Mouse (Mus musculus): ENCODE measurements around the gene Bcl2l1. TPM values are rescaled to one million over a fixed set of nuclear protein-coding genes. Genes with fewer than 3 reads are reported as not detected.

The Bcl2l1 gene
- polyA plus RNA-seq, 1 experiment, result 212 TPM

- Histone ChIP-seq H3K4me3 (replicated peaks) (peak overlapping the region; percentile 29), H3K4me1 (ENCODE audit: control insufficient read depth) (peaks cover 97% of the 10 kb centered on the region), H3K27me3 (ENCODE audit: control insufficient read depth) (no peaks in the 10 kb centered on the region), H3K9me3 (ENCODE audit: control insufficient read depth, low read length) (no peaks in the 10 kb centered on the region), H3K36me3 (ENCODE audit: control insufficient read depth) (peaks cover 95% of the 10 kb centered on the region)
- no peak for TF ChIP-seq TAL1 (IDR thresholded peaks at IDR 0.05; ENCODE audit: low read length)
- 0 out of 2 replicates have a peak, but pooled peaks have one; percentile 7 for TF ChIP-seq GATA1 (IDR thresholded peaks at IDR 0.05; ENCODE audit: low read length)
Observed at GRCm38 (mm10) chr2:152819097-152819624, 12.4 kb downstream of the Bcl2l1 start.

- peaks cover 93% of the 10 kb centered on the region for H3K36me3 ChIP-seq (ENCODE audit: control insufficient read depth)
- peak overlapping the region; percentile 29 for H3K4me3 ChIP-seq (replicated peaks)
- no peaks in the 10 kb centered on the region for H3K9me3 ChIP-seq (ENCODE audit: control insufficient read depth, low read length)
- TF ChIP-seq TAL1 (IDR thresholded peaks at IDR 0.05; ENCODE audit: low read length) (no peak), GATA1 (IDR thresholded peaks at IDR 0.05; ENCODE audit: low read length) (no peak)
- H3K4me1 ChIP-seq (ENCODE audit: control insufficient read depth), result peaks cover 97% of the 10 kb centered on the region
- H3K27me3 ChIP-seq (ENCODE audit: control insufficient read depth), result no peaks in the 10 kb centered on the region
Observed at GRCm38 (mm10) chr2:152818679-152819078, 12.8 kb downstream of the Bcl2l1 start.

GRCm38 (mm10) chr2:152817596-152818291 lies 13.8 kb downstream of the Bcl2l1 start:
- H3K27me3 ChIP-seq (ENCODE audit: control insufficient read depth), result no peaks in the 10 kb centered on the region
- peaks cover 97% of the 10 kb centered on the region for H3K36me3 ChIP-seq (ENCODE audit: control insufficient read depth)
- peaks cover 100% of the 10 kb centered on the region for H3K4me1 ChIP-seq (ENCODE audit: control insufficient read depth)
- H3K9me3 ChIP-seq (ENCODE audit: control insufficient read depth, low read length), result no peaks in the 10 kb centered on the region
- peak overlapping the region; percentile 57 for H3K4me3 ChIP-seq (replicated peaks)
- TF ChIP-seq GATA1 (IDR thresholded peaks at IDR 0.05; ENCODE audit: low read length), result peak; percentile 69
- TF ChIP-seq TAL1 (IDR thresholded peaks at IDR 0.05; ENCODE audit: low read length), result peak; percentile 67

- TF ChIP-seq GATA1 (IDR thresholded peaks at IDR 0.05; ENCODE audit: low read length) (no peak), TAL1 (IDR thresholded peaks at IDR 0.05; ENCODE audit: low read length) (no peak)
- Histone ChIP-seq H3K4me1 (ENCODE audit: control insufficient read depth) (peaks cover 100% of the 10 kb centered on the region), H3K4me3 (replicated peaks) (peak overlapping the region; percentile 57), H3K36me3 (ENCODE audit: control insufficient read depth) (peaks cover 97% of the 10 kb centered on the region), H3K9me3 (ENCODE audit: control insufficient read depth, low read length) (no peaks in the 10 kb centered on the region), H3K27me3 (ENCODE audit: control insufficient read depth) (no peaks in the 10 kb centered on the region)
Observed at GRCm38 (mm10) chr2:152816657-152817348, 14.7 kb downstream of the Bcl2l1 start.

- no peak for TF ChIP-seq GATA1 (IDR thresholded peaks at IDR 0.05; ENCODE audit: low read length)
- no peak for TF ChIP-seq TAL1 (IDR thresholded peaks at IDR 0.05; ENCODE audit: low read length)
- H3K27me3 ChIP-seq (ENCODE audit: control insufficient read depth), result no peaks in the 10 kb centered on the region
- H3K36me3 ChIP-seq (ENCODE audit: control insufficient read depth), result peaks cover 96% of the 10 kb centered on the region
- H3K4me3 ChIP-seq (replicated peaks), result peak overlapping the region; percentile 57
- no peaks in the 10 kb centered on the region for H3K9me3 ChIP-seq (ENCODE audit: control insufficient read depth, low read length)
- peaks cover 100% of the 10 kb centered on the region for H3K4me1 ChIP-seq (ENCODE audit: control insufficient read depth)
Observed at GRCm38 (mm10) chr2:152815879-152816656, 15.5 kb downstream of the Bcl2l1 start.

- TF ChIP-seq GATA1 (IDR thresholded peaks at IDR 0.05; ENCODE audit: low read length) (peak; percentile 93), TAL1 (IDR thresholded peaks at IDR 0.05; ENCODE audit: low read length) (peak; percentile 89)
- peaks cover 96% of the 10 kb centered on the region for H3K36me3 ChIP-seq (ENCODE audit: control insufficient read depth)
- H3K9me3 ChIP-seq (ENCODE audit: control insufficient read depth, low read length), result no peaks in the 10 kb centered on the region
- H3K4me1 ChIP-seq (ENCODE audit: control insufficient read depth), result peaks cover 100% of the 10 kb centered on the region
- no peaks in the 10 kb centered on the region for H3K27me3 ChIP-seq (ENCODE audit: control insufficient read depth)
- peak overlapping the region; percentile 47 for H3K4me3 ChIP-seq (replicated peaks)
Observed at GRCm38 (mm10) chr2:152814213-152814874, 17.2 kb downstream of the Bcl2l1 start.

- peaks cover 96% of the 10 kb centered on the region for H3K36me3 ChIP-seq (ENCODE audit: control insufficient read depth)
- TF ChIP-seq GATA1 (IDR thresholded peaks at IDR 0.05; ENCODE audit: low read length) (no peak), TAL1 (IDR thresholded peaks at IDR 0.05; ENCODE audit: low read length) (no peak)
- H3K4me1 ChIP-seq (ENCODE audit: control insufficient read depth), result peaks cover 100% of the 10 kb centered on the region
Observed at GRCm38 (mm10) chr2:152813232-152813631, 18.3 kb downstream of the Bcl2l1 start.

GRCm38 (mm10) chr2:152811336-152812165 lies 20.0 kb downstream of the Bcl2l1 start:
- H3K36me3 ChIP-seq (ENCODE audit: control insufficient read depth), result peaks cover 94% of the 10 kb centered on the region
- TF ChIP-seq TAL1 (IDR thresholded peaks at IDR 0.05; ENCODE audit: low read length) (peak; percentile 89), GATA1 (IDR thresholded peaks at IDR 0.05; ENCODE audit: low read length) (peak; percentile 96)
- no peaks in the 10 kb centered on the region for H3K9me3 ChIP-seq (ENCODE audit: control insufficient read depth, low read length)
- H3K27me3 ChIP-seq (ENCODE audit: control insufficient read depth), result no peaks in the 10 kb centered on the region
- H3K4me3 ChIP-seq (replicated peaks), result peak overlapping the region; percentile 53
- peaks cover 97% of the 10 kb centered on the region for H3K4me1 ChIP-seq (ENCODE audit: control insufficient read depth)

More at GRCm38 (mm10) chr2:152813232-152813631, 18.3 kb downstream of the Bcl2l1 start:
- no peaks in the 10 kb centered on the region for H3K27me3 ChIP-seq (ENCODE audit: control insufficient read depth)
- peak overlapping the region; percentile 47 for H3K4me3 ChIP-seq (replicated peaks)
- H3K9me3 ChIP-seq (ENCODE audit: control insufficient read depth, low read length), result no peaks in the 10 kb centered on the region

Data from erythroblast, embryonic 14.5 days (primary cell).